Mouse (Mus musculus) forebrain, embryonic 11.5 days (tissue): Measurements from ENCODE around the gene Zdhhc19. TPM values are rescaled to one million over a fixed set of nuclear protein-coding genes. Genes with fewer than 3 reads are reported as not detected.

ENCODE experiments used
- ATAC-seq: fragments of 200-750 bp; cut with Nextera tagmentation; replicated peaks from 2 replicates; pipeline ENCODE4 v1.8.0; 2017; ENCODE audit warnings: moderate TSS enrichment; ENCODE audit not compliant: low FRiP score
- DNase-seq: peaks from one replicate; pipeline ENCODE4 v3.0.0-alpha.2; 2017; ENCODE audit warnings: low spot score
- H3K27ac ChIP-seq: fragments of 300-500 bp; sonication (generic); 2 replicates; pipeline ENCODE4 v1.5.1; 2014; ENCODE audit warnings: low read depth, low read length
- H3K27me3 ChIP-seq: fragments of 300-500 bp; sonication (generic); 2 replicates; pipeline ENCODE4 v1.6.1; 2014; ENCODE audit warnings: mild to moderate bottlenecking, low read length, mixed read lengths; ENCODE audit not compliant: control insufficient read depth, insufficient read depth
- H3K36me3 ChIP-seq: fragments of 300-500 bp; sonication (generic); 2 replicates; pipeline ENCODE4 v1.6.1; 2014; ENCODE audit warnings: mild to moderate bottlenecking, low read length, moderate library complexity, mixed read lengths; ENCODE audit not compliant: control insufficient read depth, insufficient read depth
- H3K4me1 ChIP-seq: fragments of 300-500 bp; sonication (generic); replicated peaks from 2 replicates; pipeline ENCODE4 v1.6.1; 2014; ENCODE audit warnings: low read length, mixed read lengths; ENCODE audit not compliant: control insufficient read depth, insufficient read depth
- H3K4me2 ChIP-seq: fragments of 300-500 bp; sonication (generic); 2 replicates; pipeline ENCODE4 v1.6.1; 2014; ENCODE audit warnings: low read depth, mild to moderate bottlenecking, low read length, moderate library complexity, mixed read lengths; ENCODE audit not compliant: severe bottlenecking
- H3K4me3 ChIP-seq: fragments of 300-500 bp; sonication (generic); 2 replicates; pipeline ENCODE4 v1.5.1; 2014; ENCODE audit warnings: low read depth, low read length
- H3K9ac ChIP-seq: fragments of 300-500 bp; sonication (generic); 2 replicates; pipeline ENCODE4 v1.6.1; 2014; ENCODE audit warnings: low read length
- H3K9me3 ChIP-seq: fragments of 300-500 bp; sonication (generic); 2 replicates; pipeline ENCODE4 v1.6.1; 2016; ENCODE audit warnings: low read length, mixed read lengths; ENCODE audit not compliant: control insufficient read depth
- WGBS: fragments of 180-500 bp; shearing (Covaris S2); extraction: QIAGEN DNeasy Blood & Tissue Kit; methylation state at CpG from one replicate; pipeline ENCODE4 v1.1.7; 2014; 5-methylcytosine and 5-hydroxymethylcytosine counted together
- polyA plus RNA-seq: library from polyadenylated mRNA; unstranded; fragments of >200 nt; fragmentation: Nextera tagmentation; extraction: Ambion mirVana; gene quantifications from 2 replicates; pipeline ENCODE4 v1.2.1, GENCODE M21; 2014

Gene Zdhhc19
- polyA plus RNA-seq, result not detected in 2 replicates

DNA sequence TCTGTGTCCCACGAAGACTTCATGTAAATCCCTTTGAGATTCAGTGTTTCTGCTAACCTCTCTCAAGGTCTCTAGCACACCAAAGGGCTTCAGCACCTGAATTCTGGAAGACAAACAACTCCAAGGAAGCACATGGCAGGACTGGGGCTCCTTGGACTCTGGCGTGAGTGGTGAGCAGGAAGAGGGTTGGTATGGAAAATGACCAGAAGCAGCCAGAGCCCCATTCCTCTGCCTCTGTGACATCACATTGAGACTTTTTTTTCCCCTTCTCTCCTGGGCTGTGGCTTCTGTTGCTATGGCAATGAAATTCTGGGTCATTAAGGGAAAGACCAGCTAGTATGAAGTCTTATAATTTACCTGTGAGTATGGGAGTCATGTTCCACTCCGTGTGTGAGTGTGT lies at the start of gene Zdhhc19:
Gene Zdhhc19, plus strand, starts transcription at position 301 of the 400 bp plus-strand sequence.
- H3K36me3 ChIP-seq, result no peaks in the 10 kb centered on the region
- DNase-seq (no peak), ATAC-seq (no peak)
- no peak within 1 kb of the TSS for H3K27ac ChIP-seq
- H3K9ac ChIP-seq, result no peak within 1 kb of the TSS
- H3K4me3 ChIP-seq, result no peak within 1 kb of the TSS
- 84% methylated on average over 3 of the region's 3 CpGs for WGBS
- H3K4me1 ChIP-seq, result no peaks in the 10 kb centered on the region
- no peaks in the 10 kb centered on the region for H3K27me3 ChIP-seq
- no peak within 1 kb of the TSS for H3K4me2 ChIP-seq
- H3K9me3 ChIP-seq, result no peaks in the 10 kb centered on the region

DNA sequence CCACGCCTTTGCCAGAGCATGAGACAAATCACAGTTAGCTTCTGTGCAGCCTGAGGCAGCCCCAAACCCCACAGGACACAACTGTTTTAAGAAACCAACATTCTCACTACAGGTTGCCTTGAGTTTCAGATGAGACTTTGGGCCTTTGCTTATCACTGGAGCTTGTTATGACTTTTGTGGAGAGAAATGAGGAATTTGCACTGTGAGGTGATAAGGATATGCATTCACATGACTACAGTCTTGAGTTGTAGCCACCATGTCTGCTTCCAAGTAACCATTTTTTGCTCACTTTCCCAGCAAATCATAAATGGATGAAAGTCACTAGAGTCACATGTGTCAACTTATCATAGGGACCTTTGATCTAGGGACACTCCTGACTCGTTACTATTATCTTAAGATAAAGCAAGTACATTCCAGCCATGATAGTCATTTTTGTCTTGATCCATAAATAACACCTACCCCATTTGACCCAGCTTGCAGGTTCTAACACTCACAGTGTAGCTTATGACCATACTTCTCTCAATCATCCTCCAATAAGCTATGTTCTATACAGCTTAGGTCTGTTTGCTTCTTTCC lies 49.4 kb upstream of the Zdhhc19 start:
- no peak overlapping the region for H3K4me3 ChIP-seq
- H3K4me2 ChIP-seq, result no peak overlapping the region
- no peak for DNase-seq
- no peaks in the 10 kb centered on the region for H3K9me3 ChIP-seq
- no peak for ATAC-seq
- H3K27ac ChIP-seq, result no peak overlapping the region
- 85% methylated on average over 2 of the region's 2 CpGs for WGBS
- no peaks in the 10 kb centered on the region for H3K27me3 ChIP-seq
- H3K9ac ChIP-seq, result no peak overlapping the region
- no peaks in the 10 kb centered on the region for H3K36me3 ChIP-seq
- no peaks in the 10 kb centered on the region for H3K4me1 ChIP-seq

DNA sequence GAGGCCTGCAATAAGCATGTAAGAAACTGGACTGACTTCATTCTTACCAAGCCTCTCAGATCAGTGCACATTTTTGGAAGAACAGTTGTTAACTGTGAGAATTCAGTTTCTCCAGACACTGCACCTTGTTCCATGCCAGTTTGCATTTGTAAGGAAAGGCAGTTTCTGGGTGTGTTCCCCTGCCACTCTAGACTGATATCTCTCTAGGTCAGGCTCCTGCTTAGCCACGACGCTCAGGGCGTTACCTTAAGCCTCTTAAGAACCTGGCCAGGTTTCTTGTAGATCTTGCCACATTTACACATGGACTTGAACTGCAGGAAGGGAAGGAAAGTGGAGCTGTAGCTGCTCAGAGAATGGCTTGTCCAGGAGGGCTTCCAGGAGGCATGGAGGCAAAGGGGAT lies 46.4 kb upstream of the Zdhhc19 start:
- WGBS, result 84% methylated on average over 3 of the region's 3 CpGs
- no peaks in the 10 kb centered on the region; the same call in 1 of the 2 replicates for H3K36me3 ChIP-seq

DNA sequence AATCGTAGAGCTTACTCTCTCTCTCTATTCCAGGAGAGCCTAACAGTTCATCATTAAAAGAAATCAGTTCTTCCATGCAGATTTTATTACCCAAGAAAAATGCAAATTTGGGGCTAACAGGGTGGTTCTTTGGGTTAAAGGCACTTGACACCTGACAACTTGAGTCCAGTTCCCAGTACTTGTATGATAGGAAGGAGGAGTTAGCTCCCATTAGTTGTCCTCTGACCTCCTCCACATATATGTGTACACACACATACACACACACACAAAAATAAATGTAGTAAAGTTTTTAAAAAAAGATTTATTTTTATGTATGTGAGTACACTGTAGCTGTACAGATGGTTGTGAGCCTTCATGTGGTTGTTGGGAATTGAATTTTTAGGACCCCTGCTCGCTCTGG lies 45.9 kb upstream of the Zdhhc19 start:
- ATAC-seq (no peak), DNase-seq (no peak)
- Histone ChIP-seq H3K9ac (no peak overlapping the region), H3K4me3 (no peak overlapping the region), H3K27me3 (no peaks in the 10 kb centered on the region), H3K36me3 (no peaks in the 10 kb centered on the region; the same call in 1 of the 2 replicates), H3K4me2 (no peak overlapping the region), H3K9me3 (no peaks in the 10 kb centered on the region), H3K27ac (no peak overlapping the region), H3K4me1 (no peaks in the 10 kb centered on the region)
- 93% methylated on average over 2 of the region's 2 CpGs for WGBS

More for the DNA sequence above, 46.4 kb upstream of the Zdhhc19 start:
- DNase-seq (no peak), ATAC-seq (no peak)
- H3K4me1 ChIP-seq, result no peaks in the 10 kb centered on the region
- no peak overlapping the region for H3K9ac ChIP-seq
- no peaks in the 10 kb centered on the region for H3K27me3 ChIP-seq
- H3K9me3 ChIP-seq, result no peaks in the 10 kb centered on the region
- no peak overlapping the region for H3K4me3 ChIP-seq
- H3K4me2 ChIP-seq, result no peak overlapping the region
- no peak overlapping the region for H3K27ac ChIP-seq

DNA sequence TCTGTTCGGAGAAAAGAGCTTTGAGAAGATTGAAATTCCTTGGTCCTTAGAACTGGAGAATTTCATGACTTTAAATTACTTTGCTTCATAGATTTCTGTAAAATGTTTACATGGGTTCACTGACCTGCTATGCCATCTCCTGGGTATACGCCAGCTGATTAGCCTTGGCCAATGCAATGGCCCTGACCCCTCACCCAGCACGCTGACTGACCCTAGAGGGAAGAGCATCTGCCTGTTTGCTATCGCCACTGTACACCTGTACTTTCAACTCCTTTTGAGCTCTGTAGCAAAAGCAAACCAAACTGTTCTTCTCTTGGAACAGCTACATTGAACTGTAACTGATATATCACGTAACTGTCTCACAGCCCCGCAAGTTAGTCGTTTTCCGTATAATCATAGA lies 43.0 kb upstream of the Zdhhc19 start:
- H3K27ac ChIP-seq, result no peak overlapping the region
- H3K27me3 ChIP-seq, result no peaks in the 10 kb centered on the region
- H3K36me3 ChIP-seq, result no peaks in the 10 kb centered on the region; the same call in 1 of the 2 replicates
- DNase-seq (no peak), ATAC-seq (no peak)
- no peak overlapping the region for H3K9ac ChIP-seq
- 95% methylated on average over 8 of the region's 8 CpGs for WGBS
- no peaks in the 10 kb centered on the region for H3K9me3 ChIP-seq
- no peaks in the 10 kb centered on the region for H3K4me1 ChIP-seq
- no peak overlapping the region for H3K4me2 ChIP-seq
- no peak overlapping the region for H3K4me3 ChIP-seq

DNA sequence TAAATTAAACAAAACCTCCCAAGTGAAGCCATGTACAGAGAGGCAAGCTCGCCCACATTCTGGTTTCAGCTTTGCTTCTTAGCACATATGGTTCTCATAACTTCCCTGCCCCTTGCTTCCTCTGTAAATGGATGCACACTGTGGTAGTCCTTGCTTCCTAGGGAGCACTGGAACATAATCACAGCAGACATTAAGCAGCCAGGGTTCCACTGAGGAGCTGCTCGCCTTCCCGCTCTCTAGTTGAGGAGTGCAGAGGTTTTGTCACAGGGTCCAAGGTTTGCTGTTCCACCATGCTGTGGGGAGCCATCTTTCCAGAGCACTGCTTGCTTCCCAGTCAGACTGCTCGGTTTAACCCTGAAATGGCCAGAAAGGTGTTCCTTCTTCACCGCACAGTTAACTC lies 41.4 kb upstream of the Zdhhc19 start:
- H3K27me3 ChIP-seq, result no peaks in the 10 kb centered on the region
- ATAC-seq (no peak), DNase-seq (peak; percentile 53)
- H3K27ac ChIP-seq, result no peak overlapping the region
- 84% methylated on average over 5 of the region's 5 CpGs for WGBS
- no peak overlapping the region for H3K4me3 ChIP-seq
- no peaks in the 10 kb centered on the region for H3K9me3 ChIP-seq
- no peak overlapping the region for H3K4me2 ChIP-seq
- no peak overlapping the region for H3K9ac ChIP-seq
- H3K36me3 ChIP-seq, result no peaks in the 10 kb centered on the region; the same call in 1 of the 2 replicates
- no peaks in the 10 kb centered on the region for H3K4me1 ChIP-seq

DNA sequence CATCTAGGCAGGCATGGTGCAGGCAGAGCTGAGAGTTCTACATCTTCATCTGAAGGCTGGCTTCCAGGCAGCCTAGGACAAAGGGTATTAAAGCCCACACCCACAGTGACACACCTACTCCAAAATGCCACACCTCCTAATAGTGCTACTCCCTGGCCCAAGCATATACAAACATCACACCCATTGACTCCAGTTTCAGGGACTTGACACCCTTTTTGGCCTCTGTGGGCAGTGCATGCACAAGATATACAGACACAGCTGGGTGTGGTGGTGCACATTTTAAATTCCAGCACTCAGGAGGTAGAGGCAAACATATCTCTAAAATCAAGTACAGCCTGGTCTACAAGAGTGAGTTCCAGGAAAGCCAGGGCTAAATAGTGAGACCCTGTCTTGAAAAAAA lies 40.0 kb upstream of the Zdhhc19 start:
- no peak for DNase-seq
- Histone ChIP-seq H3K27me3 (no peaks in the 10 kb centered on the region), H3K4me2 (no peak overlapping the region)

DNA sequence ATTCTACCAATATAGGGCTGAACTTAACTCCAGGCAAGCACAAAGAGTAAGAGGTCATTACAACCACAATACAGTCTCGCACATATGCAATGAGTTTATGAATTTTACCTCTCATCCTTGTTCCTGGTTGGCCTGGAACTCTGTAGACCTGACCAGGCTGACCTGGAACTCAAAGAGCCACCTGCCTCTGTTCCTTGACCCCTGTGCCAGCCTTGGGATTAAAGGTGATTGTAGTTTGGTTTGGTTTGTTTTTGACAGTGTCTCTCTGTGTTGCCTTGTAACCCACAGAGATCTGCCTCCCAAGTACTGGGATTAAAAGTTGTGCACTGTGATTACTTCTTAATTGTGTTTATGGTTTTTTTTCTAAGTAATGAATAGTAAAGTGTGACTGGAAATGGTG lies 39.3 kb upstream of the Zdhhc19 start:
- Histone ChIP-seq H3K9me3 (no peaks in the 10 kb centered on the region), H3K36me3 (no peaks in the 10 kb centered on the region; the same call in 1 of the 2 replicates), H3K4me1 (no peaks in the 10 kb centered on the region), H3K27me3 (no peaks in the 10 kb centered on the region), H3K9ac (no peak overlapping the region), H3K27ac (no peak overlapping the region), H3K4me3 (no peak overlapping the region), H3K4me2 (no peak overlapping the region)
- DNase-seq (no peak), ATAC-seq (no peak)
- 95% methylated on average over 1 of the region's 1 CpGs for WGBS

More for the DNA sequence above, 40.0 kb upstream of the Zdhhc19 start:
- H3K9me3 ChIP-seq, result no peaks in the 10 kb centered on the region
- no peak overlapping the region for H3K27ac ChIP-seq
- H3K36me3 ChIP-seq, result no peaks in the 10 kb centered on the region; the same call in 1 of the 2 replicates
- H3K4me1 ChIP-seq, result no peaks in the 10 kb centered on the region
- H3K9ac ChIP-seq, result no peak overlapping the region
- H3K4me3 ChIP-seq, result no peak overlapping the region
- no peak for ATAC-seq
